Mouse (Mus musculus) brain, embryonic 14.5 days (tissue): ENCODE data around the gene 4930568D16Rik.

ENCODE experiments used
- CTCF ChIP-seq: fragments of 200-500 bp; IDR thresholded peaks from 2 replicates; pipeline ENCODE4 v1.5.1; 2012; ENCODE audit warnings: inconsistent platforms, mild to moderate bottlenecking, moderate library complexity, borderline replicate concordance; ENCODE audit not compliant: insufficient read depth, insufficient read length; ENCODE audit errors: extremely low read depth
- POLR2A ChIP-seq: fragments of 200-500 bp; IDR thresholded peaks from 2 replicates; pipeline ENCODE4 v1.6.1; 2012; ENCODE audit warnings: mild to moderate bottlenecking, inconsistent platforms, borderline replicate concordance; ENCODE audit not compliant: poor library complexity, insufficient read depth, insufficient read length, severe bottlenecking; ENCODE audit errors: extremely low read depth

DNA sequence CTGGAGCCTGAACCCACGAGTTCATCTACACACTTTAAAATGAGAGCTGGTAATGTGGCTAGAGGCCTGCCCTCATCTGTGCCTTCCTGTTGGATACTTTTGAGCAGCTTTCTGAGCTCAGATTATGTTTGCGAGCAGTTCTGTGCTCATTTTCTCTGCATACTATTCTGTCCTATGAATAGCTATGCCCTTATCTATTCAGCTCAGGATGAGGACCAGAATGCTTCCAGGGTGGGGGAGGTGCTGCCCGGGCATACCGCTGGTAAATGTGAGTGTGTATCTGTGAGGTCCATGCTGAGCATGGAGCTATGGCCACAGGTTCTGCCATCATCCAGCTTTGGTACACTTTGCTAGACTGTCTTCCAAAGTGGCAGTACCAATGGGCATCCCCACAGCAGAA, 49.9 kb downstream of the 4930568D16Rik start:
- TF ChIP-seq POLR2A (no peak), CTCF (no peak)
